Mouse (Mus musculus): ENCODE data around the gene Ube2q1.

Gene Ube2q1

DNA sequence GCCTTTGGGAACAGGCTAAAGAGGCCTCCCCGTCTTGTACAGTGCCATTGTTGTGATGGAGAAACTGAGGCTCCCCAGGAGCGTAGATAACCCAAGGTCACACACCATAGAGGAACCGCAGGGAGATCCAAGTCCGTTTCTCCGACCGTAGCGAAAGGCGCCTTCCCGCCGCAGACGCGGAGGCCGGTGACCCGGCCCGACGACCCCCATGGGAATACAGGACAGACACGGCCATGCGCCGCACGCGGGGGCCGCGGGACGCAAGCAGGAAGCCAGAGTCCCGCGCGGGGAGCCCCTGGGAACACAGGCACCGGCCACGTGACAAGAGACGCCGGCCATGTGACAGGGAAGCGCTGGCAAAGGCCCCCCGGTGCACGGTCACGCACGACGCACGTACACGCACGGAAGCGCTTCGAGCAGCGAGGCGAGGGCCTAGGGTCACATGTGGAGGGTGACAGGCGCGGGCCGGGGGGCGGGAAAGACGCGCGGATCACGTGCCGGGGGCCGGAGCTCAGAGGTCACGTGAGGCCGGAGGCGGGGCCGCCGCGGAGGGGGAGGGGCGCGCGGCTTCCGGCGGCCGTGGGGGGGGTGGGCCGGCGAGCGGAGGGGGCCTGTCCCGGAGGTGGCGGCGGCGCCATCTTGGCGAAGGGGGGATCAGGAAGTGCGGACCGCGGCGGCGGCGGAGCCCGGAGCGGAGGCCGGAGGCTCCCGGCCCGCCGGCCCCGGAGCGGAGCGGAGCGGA, at the start of gene Ube2q1:
Gene Ube2q1 (plus strand): TSS at position 649 of the 742 bp plus-strand sequence.
- DNase-seq, result peak; percentile 97 to 99

- peak; percentile 60 to 70 for DNase-seq
These were observed 46.4 kb upstream of the Ube2q1 start for GRCm38 (mm10) chr3:89727028-89727427.

DNA sequence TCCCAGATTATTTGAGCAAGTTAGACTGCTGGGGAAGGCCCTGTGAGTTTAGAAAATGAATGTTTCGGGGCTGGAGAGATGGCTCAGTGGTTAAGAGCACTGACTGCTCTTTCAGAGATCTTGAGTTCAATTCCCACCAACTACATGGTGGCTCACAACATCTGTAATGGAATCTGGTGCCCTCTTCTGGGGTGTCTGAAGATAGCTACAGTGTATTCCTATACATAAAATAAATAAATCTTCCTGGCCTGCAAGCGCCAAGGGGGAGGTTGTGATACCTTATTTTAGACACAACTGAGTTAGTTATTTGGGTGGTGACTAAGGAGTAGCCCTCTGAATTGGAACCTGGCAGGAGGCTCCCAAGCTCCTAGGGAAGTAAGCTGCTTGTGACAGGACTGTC, 44.6 kb upstream of the Ube2q1 start:
- no peak for DNase-seq

DNA sequence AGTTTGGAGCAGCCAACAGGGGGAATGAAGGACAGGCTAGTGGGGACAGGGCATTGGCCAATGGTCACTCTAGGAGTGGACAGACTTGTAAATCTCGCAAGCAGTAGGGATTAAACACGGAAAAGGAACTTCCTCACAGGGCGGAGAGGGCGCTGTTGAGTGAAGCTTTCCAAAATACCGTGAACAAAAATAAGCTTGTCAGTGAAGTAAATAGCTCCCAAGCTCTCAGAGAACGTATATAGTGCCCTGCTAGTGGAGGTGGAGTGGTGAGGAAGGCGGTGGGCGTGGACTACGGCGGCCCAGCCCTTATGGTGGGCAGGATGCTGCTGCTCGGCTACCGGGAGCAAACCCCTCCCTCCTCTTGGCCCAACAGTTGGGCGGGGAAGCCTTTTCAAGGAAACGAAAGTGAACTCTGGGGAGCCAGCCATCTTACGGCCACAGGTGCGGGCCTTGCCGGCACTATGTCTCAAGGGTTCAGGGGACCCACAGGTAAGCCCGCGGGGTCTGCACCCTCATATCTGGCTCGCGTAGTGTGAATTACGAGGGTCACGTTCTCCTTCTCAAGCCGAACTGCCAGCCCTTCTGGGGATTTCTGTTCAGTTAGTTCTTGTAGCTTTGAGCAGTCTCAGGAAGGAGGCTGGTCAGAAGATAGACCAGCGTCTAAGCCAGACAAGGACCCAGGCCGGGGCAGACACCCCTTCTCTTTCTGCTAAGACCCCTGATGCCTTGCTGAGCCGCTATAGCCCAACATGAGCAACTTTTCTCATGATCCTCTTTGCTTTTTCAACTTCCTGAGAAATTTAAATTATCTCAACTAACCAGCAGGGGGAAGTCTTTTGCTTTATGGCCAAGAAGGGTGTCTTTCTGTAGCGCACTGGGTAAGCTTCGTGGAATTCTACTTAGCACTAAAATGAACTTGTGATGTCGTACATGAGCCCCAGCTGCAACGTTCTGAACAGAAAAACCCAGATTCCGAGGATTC, 42.8 kb upstream of the Ube2q1 start:
- DNase-seq, result peak; percentile 91 to 94

DNA sequence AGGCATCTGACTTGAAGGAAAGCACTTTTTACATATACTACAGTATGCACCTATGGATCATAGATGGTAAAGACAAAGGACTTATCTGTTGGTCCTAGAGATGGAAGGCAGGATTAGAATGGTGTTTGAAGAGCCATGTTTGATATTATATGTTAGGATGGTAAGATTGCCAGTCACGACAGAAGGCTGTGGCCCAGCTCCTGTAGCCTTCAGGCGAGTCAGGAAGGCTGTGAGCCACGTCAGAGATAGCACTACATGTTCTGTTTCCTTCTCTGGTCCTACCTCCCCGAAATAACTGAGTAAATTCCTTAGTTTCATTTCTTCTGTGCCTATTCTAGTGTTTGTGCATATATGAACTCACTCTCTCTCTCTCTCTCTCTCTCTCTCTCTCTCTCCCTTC, 41.3 kb upstream of the Ube2q1 start:
- no peak for DNase-seq

- DNase-seq, result no peak
These were observed 34.9 kb upstream of the Ube2q1 start for GRCm38 (mm10) chr3:89738509-89738908.

DNA sequence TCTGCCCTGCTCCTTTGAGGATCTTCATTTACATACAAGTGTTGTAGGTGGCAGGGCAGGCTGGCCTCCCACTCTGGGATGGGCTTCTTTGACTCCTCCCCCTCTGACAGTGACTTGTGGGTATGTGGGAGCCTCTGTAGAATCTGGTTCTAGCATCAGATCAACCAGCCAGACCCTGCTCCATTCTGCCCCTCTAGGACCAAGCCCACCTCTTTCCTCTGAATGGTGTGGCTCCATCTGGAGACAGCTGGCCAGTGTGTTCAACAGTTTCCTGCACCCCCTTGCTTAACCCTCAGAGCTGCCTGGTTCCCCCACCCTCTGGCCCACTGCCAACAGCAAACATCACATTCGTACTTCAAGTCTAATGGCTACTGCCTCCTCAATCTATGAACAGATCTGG, 21.1 kb upstream of the Ube2q1 start:
- DNase-seq, result no peak

DNA sequence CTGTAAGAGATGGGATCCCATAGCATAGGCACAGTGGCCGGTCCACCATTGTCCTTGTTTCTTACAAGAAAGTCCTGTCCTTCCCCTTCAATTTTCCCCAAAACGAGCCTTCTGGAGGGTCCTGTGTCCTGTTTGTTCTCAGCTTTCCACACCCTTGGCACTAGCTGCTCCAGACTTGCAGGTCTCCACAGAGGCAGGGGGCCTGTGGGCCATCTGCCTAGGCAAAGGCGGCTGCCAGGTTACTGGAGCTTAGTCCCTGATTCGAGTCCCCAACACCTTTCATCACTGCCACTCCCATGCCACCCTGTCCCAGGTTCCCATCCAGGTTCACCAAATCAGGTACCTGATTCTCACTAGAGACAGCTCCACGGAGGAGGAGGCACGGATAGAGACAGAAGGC, 18.1 kb upstream of the Ube2q1 start:
- no peak for DNase-seq

GRCm38 (mm10) chr3:89757851-89758250, 15.6 kb upstream of the Ube2q1 start:
- DNase-seq, result no peak

- no peak for DNase-seq
These were observed 13.6 kb upstream of the Ube2q1 start for GRCm38 (mm10) chr3:89759786-89760185.

DNA sequence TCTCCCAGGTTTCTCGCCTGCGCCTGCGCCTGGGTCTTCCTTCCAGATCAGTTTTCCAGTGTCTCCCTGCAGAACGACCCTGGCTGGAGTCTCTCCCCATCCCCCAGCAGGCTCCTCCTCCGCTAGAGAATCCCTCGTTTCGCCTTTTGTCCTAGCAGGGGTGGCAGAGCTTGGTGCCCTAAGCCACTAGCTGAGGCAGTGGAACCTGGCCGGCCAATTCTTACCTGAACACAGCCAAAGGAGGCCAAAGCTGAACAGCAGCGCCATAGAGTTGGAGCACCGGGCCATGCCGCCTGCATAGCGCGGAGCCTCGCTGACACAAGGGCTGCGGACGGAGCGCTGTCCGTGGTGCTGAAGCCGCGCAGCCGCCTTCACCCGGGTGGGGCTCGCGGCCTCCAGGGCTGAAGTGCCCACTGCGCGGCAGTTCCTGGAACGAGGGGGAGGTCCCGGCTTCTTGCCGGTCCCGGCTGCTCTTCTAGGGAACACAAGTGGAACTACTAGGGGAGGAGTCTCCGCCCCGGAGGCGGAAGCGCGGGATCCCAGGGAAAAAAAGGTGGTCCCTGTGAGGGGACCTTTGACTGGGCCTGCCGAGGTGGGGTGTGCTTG, 9.2 kb upstream of the Ube2q1 start, which contains the start of gene Chrnb2:
Gene Chrnb2 (minus strand): TSS at position 514 of the 606 bp plus-strand sequence.
- peak; percentile 87 for DNase-seq

GRCm38 (mm10) chr3:89769584-89769983, 3.8 kb upstream of the Ube2q1 start:
- DNase-seq, result no peak

DNA sequence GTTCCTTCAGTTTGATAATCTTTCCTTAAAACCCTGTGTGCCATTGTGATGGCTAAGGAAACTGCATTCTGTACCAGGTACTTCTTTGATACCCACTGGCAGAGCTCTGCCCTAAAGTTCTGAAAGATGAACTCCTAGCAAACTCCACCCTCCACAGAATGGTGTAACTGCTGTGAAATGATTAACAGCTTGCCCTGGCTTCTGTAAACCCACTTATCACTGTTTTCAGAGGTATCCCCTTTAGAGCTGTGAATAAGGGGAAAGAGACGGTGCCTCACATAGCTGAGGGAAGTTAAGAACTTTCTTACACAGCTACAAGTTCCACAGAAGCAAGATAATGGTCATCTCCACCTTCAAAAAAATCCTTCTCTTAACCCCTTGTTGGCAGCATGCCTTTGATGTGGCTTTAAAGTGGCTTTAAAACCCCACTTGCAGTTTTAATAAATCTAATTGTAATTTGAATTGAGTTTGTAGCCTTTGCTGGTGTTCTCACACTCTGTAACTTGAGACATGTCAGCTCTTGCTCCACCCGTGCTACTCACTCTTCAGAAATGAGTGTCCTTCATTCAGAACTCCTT, 2.9 kb upstream of the Ube2q1 start:
- no peak for DNase-seq

DNA sequence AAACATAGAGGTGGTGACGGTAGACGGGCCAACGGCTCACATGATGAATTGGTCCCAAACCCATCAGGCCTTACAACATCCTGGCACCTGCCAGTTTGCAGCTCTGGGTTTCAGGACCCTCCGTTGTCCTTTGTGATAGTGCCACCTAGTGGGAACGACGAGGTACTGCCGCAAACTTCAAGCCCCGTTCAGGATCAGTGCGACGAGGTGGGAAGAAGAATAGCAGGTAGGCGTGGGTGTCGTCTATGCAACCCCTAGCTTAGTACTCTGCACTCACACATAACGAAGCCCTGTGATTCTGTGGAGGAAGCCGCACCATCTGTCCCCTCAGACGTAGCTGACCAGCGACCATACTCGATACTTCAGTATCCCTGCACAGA, 838 bp upstream of the Ube2q1 start:
- peak; percentile 84 to 89 for DNase-seq

- DNase-seq, result peak; percentile 59 to 72
These were observed 360 bp downstream of the Ube2q1 start for GRCm38 (mm10) chr3:89773740-89774211.

DNA sequence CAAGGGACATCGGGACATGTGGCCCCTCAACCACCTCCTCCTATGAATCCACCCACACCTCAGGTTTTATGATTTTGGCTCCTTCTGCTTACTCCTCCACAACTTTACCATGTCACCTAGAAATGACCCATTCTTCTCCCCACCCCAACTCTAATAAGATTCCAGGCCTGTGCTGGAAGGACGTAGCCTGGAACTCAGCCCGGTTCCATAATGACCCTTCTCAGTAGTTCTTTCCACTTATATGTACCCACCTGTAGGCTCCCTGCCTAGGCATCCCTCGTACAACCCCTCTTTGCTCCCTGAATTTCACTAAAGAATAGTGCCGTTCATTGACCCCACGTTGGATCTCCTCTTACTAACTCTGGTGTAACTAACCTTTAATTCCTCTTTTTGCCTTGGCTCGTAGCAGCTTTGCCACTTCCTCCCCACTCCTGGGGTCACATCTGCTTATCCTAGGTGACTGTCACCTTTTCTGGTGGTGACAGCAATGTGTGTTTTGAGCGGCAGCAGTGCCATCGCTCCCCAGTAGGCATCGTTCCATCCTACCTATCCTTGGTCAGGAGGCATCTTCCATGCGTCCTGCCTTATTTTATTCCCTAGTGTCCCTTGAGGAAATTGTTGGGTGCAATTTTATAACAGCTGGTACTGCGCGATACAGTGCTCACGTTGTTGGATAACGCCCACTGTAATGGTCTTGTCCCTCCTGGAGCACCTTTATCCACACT, 982 bp downstream of the Ube2q1 start:
- peak; percentile 18 to 21 for DNase-seq

GRCm38 (mm10) chr3:89776001-89776400, 2.6 kb downstream of the Ube2q1 start:
- DNase-seq, result peak in 1 of 2 experiments; percentile 27

DNA sequence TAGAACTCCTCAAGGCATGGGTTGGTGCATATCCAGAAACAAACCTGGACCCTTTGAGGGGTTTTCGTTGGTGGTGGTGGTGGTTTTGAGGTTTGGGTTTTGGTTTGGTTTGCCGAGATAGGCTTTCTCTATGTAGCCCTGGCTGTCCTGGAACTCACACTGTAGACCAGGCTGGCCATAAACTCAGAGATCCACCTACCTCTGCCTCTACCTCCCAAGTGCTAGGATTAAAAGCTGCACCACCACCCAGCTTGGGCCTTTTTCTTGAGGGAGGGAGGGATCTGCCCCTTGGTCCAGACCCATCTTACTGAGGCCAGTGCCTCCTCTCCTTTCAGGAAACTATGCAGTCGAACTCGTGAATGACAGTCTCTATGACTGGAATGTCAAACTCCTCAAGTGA, 6.7 kb downstream of the Ube2q1 start:
- no peak for DNase-seq

DNA sequence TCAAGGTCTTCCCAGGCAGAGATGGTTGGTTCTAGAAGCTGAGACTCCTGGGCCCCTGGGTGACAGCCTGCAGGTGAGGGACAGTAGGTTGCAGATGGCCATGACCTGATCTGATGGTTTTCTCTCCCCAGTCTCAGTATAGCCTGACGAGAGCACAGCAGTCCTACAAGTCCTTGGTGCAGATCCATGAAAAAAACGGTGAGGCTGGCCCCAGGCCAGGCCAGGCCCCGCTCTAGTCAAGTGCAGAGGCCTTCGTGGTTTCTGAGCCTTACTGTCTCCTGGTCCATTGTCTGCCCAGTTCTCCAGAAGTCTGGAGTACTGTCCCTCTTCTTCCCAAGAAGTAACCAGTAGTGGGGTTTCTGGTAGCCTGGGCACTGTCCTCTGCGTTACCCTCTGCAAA, 8.2 kb downstream of the Ube2q1 start:
- no peak for DNase-seq

GRCm38 (mm10) chr3:89784991-89785753, 11.8 kb downstream of the Ube2q1 start:
- DNase-seq, result peak; percentile 89 to 91

- no peak for DNase-seq
These were observed 12.9 kb downstream of the Ube2q1 start for GRCm38 (mm10) chr3:89786275-89786674.
